Mouse (Mus musculus) heart, embryonic 14.5 days (tissue): ENCODE data around the gene Fance. TPM values are rescaled to one million over a fixed set of nuclear protein-coding genes. Genes with fewer than 3 reads are reported as not detected.

Source experiments
- ATAC-seq: fragments of 200-750 bp; cut with Nextera tagmentation; 2 replicates; pipeline ENCODE4 v1.8.0; 2017; ENCODE audit warnings: low read depth, moderate TSS enrichment; ENCODE audit not compliant: insufficient number of reproducible peaks, insufficient read depth, low FRiP score
- H3K27ac ChIP-seq, 2 experiments: fragments of 200-500 bp in 1 of 2; fragments of 300-500 bp in 1 of 2; sonication (generic) in 1 of 2; replicated peaks in 1 of 2; 2 replicates each; pipeline ENCODE4 v1.5.1; 2012 to 2014; ENCODE audit warnings: low read depth in 2 of 2, low read length in 2 of 2, control low read depth in 1 of 2, mild to moderate bottlenecking in 1 of 2, mixed read lengths in 1 of 2; ENCODE audit not compliant: control insufficient read depth in 1 of 2, insufficient read depth in 1 of 2
- H3K27me3 ChIP-seq: fragments of 300-500 bp; sonication (generic); 2 replicates; pipeline ENCODE4 v1.6.1; 2014; ENCODE audit warnings: mild to moderate bottlenecking, low read length, control low read depth; ENCODE audit not compliant: control insufficient read depth, insufficient read depth
- H3K36me3 ChIP-seq: fragments of 300-500 bp; sonication (generic); 2 replicates; pipeline ENCODE4 v1.6.1; 2014; ENCODE audit warnings: mild to moderate bottlenecking, control low read depth, low read length, mixed read lengths; ENCODE audit not compliant: control insufficient read depth, insufficient read depth
- H3K4me1 ChIP-seq, 2 experiments: fragments of 200-500 bp in 1 of 2; fragments of 300-500 bp in 1 of 2; sonication (generic) in 1 of 2; 2 replicates each; pipeline ENCODE4 v1.6.1; 2012 to 2014; ENCODE audit warnings: low read length in 2 of 2, control low read depth in 1 of 2, mixed read lengths in 1 of 2; ENCODE audit not compliant: control insufficient read depth in 2 of 2, insufficient read depth in 2 of 2
- H3K4me2 ChIP-seq: fragments of 300-500 bp; sonication (generic); 2 replicates; pipeline ENCODE4 v1.6.1; 2014; ENCODE audit warnings: mild to moderate bottlenecking, low read length
- H3K4me3 ChIP-seq, 2 experiments: fragments of 200-500 bp in 1 of 2; fragments of 300-500 bp in 1 of 2; sonication (generic) in 1 of 2; 2 replicates each; pipeline ENCODE4 v1.5.1; 2012 to 2014; ENCODE audit warnings: low read length in 2 of 2, mild to moderate bottlenecking in 2 of 2, control low read depth in 1 of 2, low read depth in 1 of 2, moderate library complexity in 1 of 2; ENCODE audit not compliant: control insufficient read depth in 1 of 2, insufficient read depth in 1 of 2
- H3K9ac ChIP-seq: fragments of 300-500 bp; sonication (generic); 2 replicates; pipeline ENCODE4 v1.6.1; 2014; ENCODE audit warnings: mild to moderate bottlenecking, low read length
- H3K9me3 ChIP-seq: fragments of 300-500 bp; sonication (generic); 2 replicates; pipeline ENCODE4 v1.6.1; 2016; ENCODE audit warnings: low read length, control low read depth; ENCODE audit not compliant: control insufficient read depth
- WGBS: fragments of 180-500 bp; shearing (Covaris S2); extraction: QIAGEN DNeasy Blood & Tissue Kit; methylation state at CpG from one replicate; pipeline ENCODE4 v1.1.7; 2014; 5-methylcytosine and 5-hydroxymethylcytosine counted together
- polyA plus RNA-seq: library from polyadenylated mRNA; unstranded; fragments of >200 nt; fragmentation: Nextera tagmentation; extraction: Ambion mirVana; gene quantifications from 2 replicates; pipeline ENCODE4 v1.2.1, GENCODE M21; 2014

The Fance gene
- polyA plus RNA-seq, 1 experiment from 2014 or later: 19.5 TPM

GRCm38 (mm10) chr17:28281866-28282441 is 31.4 kb upstream of the Fance start:
- no peak overlapping the region for H3K4me2 ChIP-seq
- no peak overlapping the region for H3K27ac ChIP-seq
- H3K4me1 ChIP-seq: peaks cover 14 to 28% of the 10 kb centered on the region in 2 experiments
- no peak for ATAC-seq
- H3K27me3 ChIP-seq: no peaks in the 10 kb centered on the region
- no peak overlapping the region for H3K4me3 ChIP-seq
- no peak overlapping the region for H3K9ac ChIP-seq
- H3K36me3 ChIP-seq: no peaks in the 10 kb centered on the region
- no peaks in the 10 kb centered on the region for H3K9me3 ChIP-seq
- 94% methylated on average over 7 of the region's 7 CpGs for WGBS

GRCm38 (mm10) chr17:28283199-28283598 is 30.1 kb upstream of the Fance start:
- WGBS: 90% methylated on average over 10 of the region's 10 CpGs
- H3K4me3 ChIP-seq: no peak overlapping the region
- H3K4me2 ChIP-seq: no peak overlapping the region
- no peak overlapping the region for H3K27ac ChIP-seq
- no peaks in the 10 kb centered on the region for H3K27me3 ChIP-seq
- no peaks in the 10 kb centered on the region for H3K9me3 ChIP-seq
- peaks cover 19 to 31% of the 10 kb centered on the region in 2 experiments for H3K4me1 ChIP-seq
- ATAC-seq: no peak
- no peaks in the 10 kb centered on the region for H3K36me3 ChIP-seq
- no peak overlapping the region for H3K9ac ChIP-seq

GRCm38 (mm10) chr17:28286133-28286532 is 27.2 kb upstream of the Fance start:
- no peaks in the 10 kb centered on the region for H3K27me3 ChIP-seq
- WGBS: 87% methylated on average over 10 of the region's 10 CpGs
- H3K4me1 ChIP-seq: peaks cover 11 to 14% of the 10 kb centered on the region in 2 experiments; a peak in 3 of 4 replicates
- no peak overlapping the region for H3K4me3 ChIP-seq
- H3K36me3 ChIP-seq: no peaks in the 10 kb centered on the region
- no peak overlapping the region for H3K4me2 ChIP-seq
- H3K9ac ChIP-seq: no peak overlapping the region
- H3K9me3 ChIP-seq: no peaks in the 10 kb centered on the region
- no peak for ATAC-seq
- no peak overlapping the region for H3K27ac ChIP-seq

GRCm38 (mm10) chr17:28286964-28287363 is 26.4 kb upstream of the Fance start:
- no peak overlapping the region for H3K4me2 ChIP-seq
- no peak overlapping the region for H3K27ac ChIP-seq
- no peaks in the 10 kb centered on the region for H3K27me3 ChIP-seq
- H3K9me3 ChIP-seq: no peaks in the 10 kb centered on the region
- no peaks in the 10 kb centered on the region for H3K36me3 ChIP-seq
- 56% methylated on average over 5 of the region's 5 CpGs for WGBS
- ATAC-seq: no peak
- peaks cover 11 to 13% of the 10 kb centered on the region in 2 experiments; a peak in 2 of 4 replicates for H3K4me1 ChIP-seq
- no peak overlapping the region for H3K9ac ChIP-seq
- no peak overlapping the region for H3K4me3 ChIP-seq

- Histone ChIP-seq H3K27ac (no peak overlapping the region), H3K4me1 (peaks cover 11 to 13% of the 10 kb centered on the region in 2 experiments; a peak in 2 of 4 replicates), H3K27me3 (no peaks in the 10 kb centered on the region), H3K9me3 (no peaks in the 10 kb centered on the region), H3K36me3 (no peaks in the 10 kb centered on the region), H3K4me3 (no peak overlapping the region), H3K4me2 (no peak overlapping the region), H3K9ac (no peak overlapping the region)
- WGBS: 26% methylated on average over 8 of the region's 8 CpGs
- ATAC-seq: no peak
These were observed 25.7 kb upstream of the Fance start for GRCm38 (mm10) chr17:28287578-28287977.

- Histone ChIP-seq H3K27me3 (no peaks in the 10 kb centered on the region), H3K9me3 (no peaks in the 10 kb centered on the region), H3K4me1 (peaks cover 11 to 13% of the 10 kb centered on the region in 2 experiments; a peak in 2 of 4 replicates), H3K36me3 (no peaks in the 10 kb centered on the region), H3K9ac (no peak overlapping the region), H3K4me3 (no peak overlapping the region), H3K27ac (no peak overlapping the region), H3K4me2 (no peak overlapping the region)
- ATAC-seq: no peak; the same call in 1 of the 2 replicates
- WGBS: 53% methylated on average over 5 of the region's 5 CpGs
These were observed 25.3 kb upstream of the Fance start for GRCm38 (mm10) chr17:28287980-28288379.

GRCm38 (mm10) chr17:28290262-28290661 is 23.1 kb upstream of the Fance start:
- WGBS: 67% methylated on average over 3 of the region's 3 CpGs
- H3K27me3 ChIP-seq: no peaks in the 10 kb centered on the region
- no peak overlapping the region for H3K27ac ChIP-seq
- no peaks in the 10 kb centered on the region for H3K36me3 ChIP-seq
- H3K4me3 ChIP-seq: no peak overlapping the region
- H3K4me1 ChIP-seq: peaks cover 11 to 13% of the 10 kb centered on the region in 2 experiments; a peak in 2 of 4 replicates
- ATAC-seq: no peak
- no peak overlapping the region for H3K9ac ChIP-seq
- H3K9me3 ChIP-seq: no peaks in the 10 kb centered on the region
- no peak overlapping the region for H3K4me2 ChIP-seq

GRCm38 (mm10) chr17:28290671-28291070 is 22.6 kb upstream of the Fance start:
- Histone ChIP-seq H3K9me3 (no peaks in the 10 kb centered on the region), H3K4me1 (peaks cover 11% of the 10 kb centered on the region in 2 experiments; a peak in 2 of 4 replicates), H3K27ac (no peak overlapping the region), H3K27me3 (no peaks in the 10 kb centered on the region), H3K36me3 (0 out of 2 replicates have a peak, but pooled peaks cover 2% of the 10 kb centered on the region), H3K4me2 (no peak overlapping the region), H3K9ac (no peak overlapping the region), H3K4me3 (no peak overlapping the region)
- WGBS: 60% methylated on average over 11 of the region's 11 CpGs
- no peak for ATAC-seq
